Mouse (Mus musculus) liver, embryonic 13.5 days (tissue): ENCODE data around the gene Lgals2. TPM values are rescaled to one million over a fixed set of nuclear protein-coding genes. Genes with fewer than 3 reads are reported as not detected.
A peak's percentile ranks its signal among the peaks of the same experiment; 100 is the strongest.

Source experiments
- ATAC-seq: fragments of 200-750 bp; cut with Nextera tagmentation; 2 replicates; pipeline ENCODE4 v1.8.0; 2017; ENCODE audit warnings: low read depth, mild to moderate bottlenecking, moderate number of reproducible peaks, moderate library complexity
- DNase-seq: peaks from one replicate; pipeline ENCODE4 v3.0.0; 2022
- H3K27ac ChIP-seq: fragments of 300-500 bp; sonication (generic); 2 replicates; pipeline ENCODE4 v1.5.1; 2015; ENCODE audit warnings: moderate library complexity, mild to moderate bottlenecking, inconsistent platforms
- H3K27me3 ChIP-seq: fragments of 300-500 bp; sonication (generic); 2 replicates; pipeline ENCODE4 v1.6.1; 2015; ENCODE audit warnings: mild to moderate bottlenecking, inconsistent platforms
- H3K36me3 ChIP-seq: fragments of 300-500 bp; sonication (generic); 2 replicates; pipeline ENCODE4 v1.6.1; 2015; ENCODE audit warnings: mild to moderate bottlenecking, inconsistent platforms
- H3K4me1 ChIP-seq: fragments of 300-500 bp; sonication (generic); replicated peaks from 2 replicates; pipeline ENCODE4 v1.6.1; 2015; ENCODE audit warnings: inconsistent platforms
- H3K4me2 ChIP-seq: fragments of 300-500 bp; sonication (generic); 2 replicates; pipeline ENCODE4 v1.6.1; 2015; ENCODE audit warnings: inconsistent platforms, mild to moderate bottlenecking, moderate library complexity
- H3K4me3 ChIP-seq: fragments of 300-500 bp; sonication (generic); replicated peaks from 2 replicates; pipeline ENCODE4 v1.5.1; 2015; ENCODE audit warnings: mild to moderate bottlenecking, inconsistent platforms
- H3K9ac ChIP-seq: fragments of 300-500 bp; sonication (generic); 2 replicates; pipeline ENCODE4 v1.6.1; 2015; ENCODE audit warnings: mild to moderate bottlenecking, inconsistent platforms
- H3K9me3 ChIP-seq: fragments of 300-500 bp; sonication (generic); replicated peaks from 2 replicates; pipeline ENCODE4 v1.6.1; 2016; ENCODE audit warnings: inconsistent platforms
- WGBS: fragments of 180-500 bp; shearing (Covaris S2); methylation state at CpG from one replicate; pipeline ENCODE4 v1.1.7; 2015; ENCODE audit not compliant: insufficient replicate concordance; 5-methylcytosine and 5-hydroxymethylcytosine counted together
- polyA plus RNA-seq: library from polyadenylated mRNA; unstranded; fragments of >200 nt; fragmentation: Nextera tagmentation; extraction: Ambion mirVana; gene quantifications from 2 replicates; pipeline ENCODE4 v1.2.1, GENCODE M21; 2015

Lgals2 gene
- polyA plus RNA-seq, 1 experiment from 2014 or later = 10.0 TPM

DNA sequence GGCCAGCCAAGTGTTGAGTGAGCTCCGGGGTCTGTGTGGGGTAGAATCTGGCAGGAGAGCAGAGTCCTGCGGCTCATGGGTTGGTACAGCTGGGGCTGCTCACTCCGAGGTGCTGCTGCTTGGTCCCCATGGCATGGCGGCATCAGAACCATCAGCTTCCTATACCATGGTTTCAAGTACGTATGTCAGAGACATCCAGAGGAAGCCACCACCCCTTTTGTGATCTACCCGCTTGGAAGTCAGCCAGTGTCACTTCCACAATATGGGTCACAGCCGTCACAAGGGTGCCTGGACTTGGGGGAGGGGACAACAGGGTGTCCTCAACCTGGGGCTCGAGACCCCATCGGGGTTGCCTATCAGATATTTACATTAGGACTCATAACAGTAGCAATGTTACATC is 45.2 kb downstream of the Lgals2 start:
- ATAC-seq = no peak
- Histone ChIP-seq H3K9me3 (no peaks in the 10 kb centered on the region), H3K4me2 (no peak overlapping the region), H3K4me3 (no peak overlapping the region), H3K27me3 (peaks cover 16% of the 10 kb centered on the region), H3K36me3 (no peaks in the 10 kb centered on the region), H3K4me1 (peaks cover 2% of the 10 kb centered on the region), H3K9ac (no peak overlapping the region), H3K27ac (no peak overlapping the region)
- 49% methylated on average over 9 of the region's 9 CpGs for WGBS
- no peak for DNase-seq

DNA sequence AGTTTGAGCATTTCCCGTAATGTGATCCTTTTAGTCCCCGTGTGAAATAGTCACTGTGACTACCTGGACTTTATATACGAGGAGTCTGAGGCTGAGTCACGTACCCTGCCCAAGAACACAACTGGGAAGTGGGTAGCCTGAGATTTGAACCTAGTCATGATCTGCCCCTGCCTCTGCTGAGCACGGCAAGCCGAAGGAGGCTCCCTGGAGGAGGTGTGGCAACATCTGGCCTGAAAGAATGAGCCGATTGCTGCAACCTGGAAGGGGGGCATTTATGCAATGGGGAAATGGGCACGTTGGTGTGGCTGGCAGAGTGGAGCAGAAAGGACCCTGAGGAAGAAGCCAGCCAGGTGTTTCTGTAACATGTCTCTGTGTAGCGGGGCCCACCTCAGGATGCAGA is 45.6 kb downstream of the Lgals2 start:
- Histone ChIP-seq H3K27me3 (peaks cover 20% of the 10 kb centered on the region), H3K4me1 (no peaks in the 10 kb centered on the region), H3K36me3 (no peaks in the 10 kb centered on the region), H3K9ac (no peak overlapping the region), H3K27ac (no peak overlapping the region), H3K4me2 (no peak overlapping the region), H3K9me3 (no peaks in the 10 kb centered on the region), H3K4me3 (no peak overlapping the region)
- DNase-seq (no peak), ATAC-seq (no peak)
- 58% methylated on average over 9 of the region's 9 CpGs for WGBS

DNA sequence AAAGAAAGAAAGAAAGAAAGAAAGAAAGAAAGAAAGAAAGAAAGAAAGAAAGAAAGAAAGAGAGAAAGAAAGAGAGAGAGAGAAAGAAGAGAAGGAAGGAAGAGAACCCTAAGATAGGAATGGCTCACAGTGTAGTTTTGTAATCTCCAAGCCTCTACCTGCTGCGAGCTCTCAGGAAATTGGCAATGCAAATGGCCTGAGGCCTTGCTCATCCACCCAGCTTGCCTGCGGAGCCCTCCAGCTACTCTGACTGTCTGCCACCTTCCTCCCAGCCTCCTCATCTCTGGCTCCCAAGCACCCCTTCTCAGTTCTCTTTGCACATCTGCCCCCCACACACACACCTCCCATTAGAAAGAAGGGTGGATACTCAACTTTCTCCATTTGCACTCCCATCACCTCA is 46.3 kb downstream of the Lgals2 start:
- DNase-seq = no peak
- no peak overlapping the region for H3K4me3 ChIP-seq
- H3K36me3 ChIP-seq = no peaks in the 10 kb centered on the region
- H3K27me3 ChIP-seq = peaks cover 27% of the 10 kb centered on the region
- H3K9ac ChIP-seq = no peak overlapping the region
- peaks cover 5% of the 10 kb centered on the region for H3K4me1 ChIP-seq
- no peaks in the 10 kb centered on the region for H3K9me3 ChIP-seq
- WGBS = 62% methylated on average over 2 of the region's 2 CpGs
- no peak overlapping the region for H3K27ac ChIP-seq
- no peak for ATAC-seq
- no peak overlapping the region for H3K4me2 ChIP-seq

DNA sequence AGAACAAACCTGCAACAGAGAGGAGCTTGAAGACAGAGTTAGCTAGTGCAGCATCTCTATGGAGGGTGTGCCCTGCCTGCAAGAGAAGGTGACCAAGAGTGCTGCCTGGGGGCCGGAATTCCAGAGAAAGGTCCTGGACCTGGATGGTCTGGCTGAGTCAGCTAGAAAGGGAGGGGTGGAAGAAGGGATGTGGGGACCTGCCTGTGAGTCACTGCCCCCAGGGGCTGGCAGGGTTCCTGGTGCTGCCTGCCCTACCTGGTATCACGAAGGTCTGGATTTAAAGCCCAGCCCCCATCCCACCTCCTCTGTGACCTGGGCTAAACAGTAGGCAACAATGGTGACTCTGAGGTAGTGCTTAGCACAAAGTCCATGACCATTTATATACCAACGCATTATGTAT is 48.2 kb downstream of the Lgals2 start:
- 72% methylated on average over 3 of the region's 3 CpGs for WGBS

DNA sequence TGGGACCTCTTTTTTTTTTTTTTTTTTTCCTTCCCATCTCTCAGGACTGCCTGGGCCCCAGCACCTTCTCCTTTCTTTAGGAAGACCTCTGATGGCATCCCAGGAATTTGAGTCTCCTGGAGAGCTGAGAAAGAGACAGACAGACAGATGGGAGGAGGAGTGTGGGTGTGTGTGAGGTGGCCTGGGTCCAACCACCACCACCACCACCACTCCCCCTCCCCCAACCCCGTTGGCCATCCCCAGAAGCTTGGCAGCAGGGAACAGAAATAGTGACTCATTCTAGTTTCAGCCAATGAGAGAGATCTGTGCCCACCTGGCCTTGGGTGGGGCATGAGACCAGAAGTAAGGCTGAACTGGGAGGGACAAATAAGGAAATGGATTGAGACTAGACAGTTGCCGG is 48.7 kb downstream of the Lgals2 start:
- DNase-seq (no peak), ATAC-seq (no peak)
- Histone ChIP-seq H3K27ac (no peak overlapping the region), H3K27me3 (peaks cover 51% of the 10 kb centered on the region), H3K9ac (no peak overlapping the region), H3K4me1 (peaks cover 26% of the 10 kb centered on the region), H3K4me2 (no peak overlapping the region), H3K9me3 (no peaks in the 10 kb centered on the region), H3K36me3 (no peaks in the 10 kb centered on the region), H3K4me3 (no peak overlapping the region)
- 41% methylated on average over 2 of the region's 2 CpGs for WGBS

More for the DNA sequence above, 48.2 kb downstream of the Lgals2 start:
- peaks cover 46% of the 10 kb centered on the region for H3K27me3 ChIP-seq
- DNase-seq (no peak), ATAC-seq (no peak)
- peaks cover 23% of the 10 kb centered on the region for H3K4me1 ChIP-seq
- H3K9ac ChIP-seq = no peak overlapping the region
- no peak overlapping the region for H3K27ac ChIP-seq
- H3K36me3 ChIP-seq = no peaks in the 10 kb centered on the region
- no peaks in the 10 kb centered on the region for H3K9me3 ChIP-seq
- no peak overlapping the region for H3K4me3 ChIP-seq
- H3K4me2 ChIP-seq = no peak overlapping the region

DNA sequence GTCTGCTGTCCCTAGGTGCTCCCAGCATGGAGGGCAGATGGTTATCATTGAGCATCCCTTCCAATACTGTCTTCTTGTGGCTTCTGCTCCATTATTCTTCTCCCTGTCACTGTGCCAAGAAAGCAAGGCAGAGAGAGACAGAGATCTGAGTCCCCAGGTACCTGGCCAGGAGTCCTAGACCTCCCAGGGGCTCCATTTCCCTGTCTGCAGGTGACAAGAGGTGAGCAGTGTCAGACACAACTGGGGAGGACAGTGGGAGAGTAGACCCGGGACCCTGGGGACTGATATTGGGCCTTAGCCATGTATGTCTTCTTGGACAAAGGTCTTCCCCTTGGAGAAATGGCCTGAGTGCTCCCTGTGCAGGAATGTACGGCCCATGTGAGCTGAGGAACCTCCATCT is 50.0 kb downstream of the Lgals2 start:
- H3K27me3 ChIP-seq = peaks cover 64% of the 10 kb centered on the region
- WGBS = 45% methylated on average over 2 of the region's 2 CpGs

DNA sequence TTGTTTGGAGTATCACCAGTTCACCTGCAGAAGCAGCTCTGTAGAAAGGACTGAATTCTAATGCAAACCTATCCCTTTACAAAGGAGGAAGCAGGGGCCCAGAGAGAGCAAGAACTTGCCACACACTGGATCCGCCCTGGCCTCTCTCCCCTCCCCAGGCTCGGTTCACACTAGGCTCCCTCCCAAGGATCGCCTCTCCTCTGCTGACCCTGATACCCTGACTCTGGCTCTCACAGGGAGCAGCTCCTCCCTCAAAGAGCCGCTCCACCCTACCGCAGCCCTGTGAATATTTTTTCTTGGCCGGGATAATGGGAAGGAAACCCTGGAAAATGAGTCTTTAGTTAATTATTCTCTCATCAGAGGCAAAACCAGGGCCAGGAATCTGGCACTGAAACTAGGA is 51.0 kb downstream of the Lgals2 start:
- 12% methylated on average over 6 of the region's 6 CpGs for whole genome bisulfite sequencing
- Histone ChIP-seq H3K36me3 (no peaks in the 10 kb centered on the region), H3K4me2 (no peak overlapping the region), H3K4me3 (no peak overlapping the region), H3K27me3 (peaks cover 65% of the 10 kb centered on the region), H3K4me1 (peaks cover 26% of the 10 kb centered on the region), H3K9ac (no peak overlapping the region), H3K27ac (no peak overlapping the region), H3K9me3 (no peaks in the 10 kb centered on the region)
- no peak for DNase-seq
- no peak for ATAC-seq

More for the DNA sequence above, 50.0 kb downstream of the Lgals2 start:
- Histone ChIP-seq H3K9me3 (no peaks in the 10 kb centered on the region), H3K9ac (no peak overlapping the region), H3K4me2 (no peak overlapping the region), H3K4me1 (peaks cover 26% of the 10 kb centered on the region), H3K36me3 (no peaks in the 10 kb centered on the region), H3K27ac (no peak overlapping the region), H3K4me3 (no peak overlapping the region)
- ATAC-seq (no peak), DNase-seq (no peak)

DNA sequence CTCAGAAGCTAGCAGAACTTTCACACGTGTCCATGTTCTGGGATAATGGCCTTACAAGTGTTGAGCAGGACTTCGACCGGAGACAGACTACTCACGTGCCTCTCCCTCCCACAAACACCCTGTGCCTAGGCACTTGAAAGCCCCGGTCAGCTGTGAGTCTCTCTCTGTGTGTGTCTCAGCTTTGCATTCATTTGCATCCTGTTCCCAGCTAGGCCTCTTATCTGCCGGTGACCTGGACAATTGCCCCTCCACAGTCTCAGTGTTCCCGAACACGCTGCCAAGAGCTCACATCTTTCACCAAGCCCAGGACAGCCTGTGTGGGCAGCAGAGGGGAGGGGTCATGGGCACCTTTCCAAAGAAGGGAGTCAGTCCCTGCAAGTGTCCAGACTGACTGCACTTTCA is 51.8 kb downstream of the Lgals2 start:
- no peaks in the 10 kb centered on the region for H3K9me3 ChIP-seq
- H3K4me1 ChIP-seq = peaks cover 26% of the 10 kb centered on the region
- 12% methylated on average over 8 of the region's 8 CpGs for WGBS
- peak overlapping the region; percentile 65; the same call in 1 of the 2 replicates for H3K9ac ChIP-seq
- peaks cover 69% of the 10 kb centered on the region for H3K27me3 ChIP-seq
- DNase-seq (no peak), ATAC-seq (no peak)
- no peaks in the 10 kb centered on the region for H3K36me3 ChIP-seq
- peak overlapping the region; percentile 73; the same call in 1 of the 2 replicates for H3K4me2 ChIP-seq
- H3K4me3 ChIP-seq = peak overlapping the region; percentile 62; the same call in 1 of the 2 replicates
- H3K27ac ChIP-seq = peak overlapping the region; percentile 54; the same call in 1 of the 2 replicates

DNA sequence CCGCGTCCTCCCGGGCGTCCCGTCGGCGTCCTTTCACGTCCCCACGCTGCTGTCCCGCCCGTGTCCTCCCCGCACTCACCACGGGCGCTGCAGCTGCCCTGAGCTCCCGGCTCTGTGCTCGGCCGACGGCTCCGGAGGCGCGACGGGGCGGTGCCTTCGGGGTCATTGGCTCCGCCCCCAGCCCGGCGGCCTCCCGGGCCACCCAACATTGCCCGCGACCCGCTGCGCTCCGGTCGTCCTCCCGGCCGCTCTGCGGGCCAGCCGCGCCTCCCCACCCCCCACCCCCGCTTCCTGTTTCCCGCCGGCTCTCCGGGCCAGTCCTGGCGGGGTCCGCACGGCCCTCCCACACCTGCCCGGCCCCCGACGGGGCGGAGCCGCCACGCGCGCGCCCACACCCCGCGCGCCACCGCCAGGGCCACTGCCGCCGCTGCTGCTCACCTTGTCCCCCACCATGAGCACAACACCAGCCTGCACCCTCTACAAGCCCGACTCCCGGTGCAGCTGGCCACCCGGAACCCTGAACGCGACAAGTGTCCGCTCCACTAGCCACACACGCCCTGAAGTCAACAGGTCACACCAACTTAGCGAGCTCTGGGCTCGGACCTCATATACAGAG is 52.4 kb downstream of the Lgals2 start, which contains the start of gene Card10:
Gene Card10 (minus strand): TSS at position 267 of the 616 bp plus-strand sequence.
- peak within 1 kb of the TSS; percentile 62 for H3K4me3 ChIP-seq
- DNase-seq = no peak
- peaks cover 26% of the 10 kb centered on the region for H3K4me1 ChIP-seq
- whole genome bisulfite sequencing = 2% methylated on average over 67 of the region's 70 CpGs
- ATAC-seq = peak; percentile 57
- peak within 1 kb of the TSS; percentile 65 for H3K9ac ChIP-seq
- H3K4me2 ChIP-seq = peak within 1 kb of the TSS; percentile 73
- no peaks in the 10 kb centered on the region for H3K36me3 ChIP-seq
- peak within 1 kb of the TSS; percentile 54; the same call in 1 of the 2 replicates for H3K27ac ChIP-seq
- H3K9me3 ChIP-seq = no peaks in the 10 kb centered on the region
- peaks cover 69% of the 10 kb centered on the region for H3K27me3 ChIP-seq

DNA sequence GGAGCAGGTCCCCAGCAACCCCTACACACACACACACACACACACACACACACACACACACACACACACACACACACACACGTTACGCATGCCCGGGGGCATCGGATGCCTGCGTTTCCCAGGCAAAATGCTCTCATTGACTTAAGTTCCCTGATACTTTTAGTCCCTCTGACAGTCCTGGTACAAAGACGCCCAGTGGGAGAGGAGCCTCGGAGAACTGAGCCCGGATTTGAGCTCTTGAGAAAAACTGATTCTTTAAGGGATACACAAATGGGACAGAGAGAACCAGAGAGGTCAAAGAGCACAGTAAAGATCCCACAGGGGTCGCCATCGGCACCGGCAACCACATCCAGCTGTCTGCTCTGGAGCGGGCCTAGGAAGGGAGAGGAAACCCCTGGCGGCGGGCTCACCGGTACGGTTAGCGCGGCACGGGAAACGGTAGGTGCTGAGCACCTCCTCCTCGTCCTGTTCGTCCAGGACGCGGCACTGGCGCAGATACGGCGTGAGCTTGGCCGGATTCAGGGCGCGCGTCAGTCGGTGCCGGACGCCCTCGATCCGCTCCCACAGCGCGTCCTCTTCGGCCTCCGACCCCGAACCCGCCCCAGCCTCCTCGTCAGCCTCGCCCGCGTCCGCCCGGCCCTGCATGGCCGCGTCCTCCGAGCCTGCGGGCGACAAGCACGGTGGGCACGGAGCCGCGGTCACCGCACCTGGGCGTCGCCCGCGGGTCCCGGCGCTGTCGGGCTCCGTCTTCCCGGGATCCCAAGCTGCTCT is 53.2 kb downstream of the Lgals2 start:
- peak overlapping the region; percentile 73 for H3K4me2 ChIP-seq
- H3K4me3 ChIP-seq = peak overlapping the region; percentile 62
- 0 out of 2 replicates have a peak overlapping the region, but pooled peaks have one; percentile 18 for H3K27ac ChIP-seq
- H3K9me3 ChIP-seq = no peaks in the 10 kb centered on the region
- no peaks in the 10 kb centered on the region for H3K36me3 ChIP-seq
- H3K27me3 ChIP-seq = peaks cover 68% of the 10 kb centered on the region
- DNase-seq = no peak
- H3K4me1 ChIP-seq = peaks cover 26% of the 10 kb centered on the region
- ATAC-seq = 0 out of 2 replicates have a peak, but pooled peaks have one; percentile 6
- H3K9ac ChIP-seq = peak overlapping the region; percentile 65
- 7% methylated on average over 64 of the region's 67 CpGs for WGBS

DNA sequence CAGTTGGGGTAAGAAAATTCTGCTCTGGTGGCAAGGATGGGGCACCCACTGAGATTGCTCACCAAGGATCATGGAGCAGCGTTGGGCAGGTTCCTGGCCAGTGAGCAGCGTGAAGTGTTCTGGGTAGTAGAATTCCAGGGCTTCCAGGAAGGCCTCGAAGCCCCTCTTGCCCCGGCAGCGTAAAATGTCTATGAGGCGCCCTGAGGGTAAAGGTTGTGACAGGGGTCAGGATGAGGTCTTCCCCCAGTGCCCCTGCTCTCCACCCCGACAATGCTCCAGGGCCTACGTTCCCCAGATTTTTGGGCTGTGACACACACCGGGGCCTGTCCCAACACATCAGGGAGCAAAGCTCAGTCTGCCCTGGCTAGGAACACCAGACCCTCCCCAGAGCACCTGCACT is 53.8 kb downstream of the Lgals2 start:
- DNase-seq (no peak), ATAC-seq (no peak)
- Histone ChIP-seq H3K27me3 (peaks cover 65% of the 10 kb centered on the region), H3K36me3 (no peaks in the 10 kb centered on the region), H3K4me1 (peaks cover 26% of the 10 kb centered on the region), H3K4me3 (peak overlapping the region; percentile 62; the same call in 1 of the 2 replicates), H3K27ac (no peak overlapping the region), H3K9me3 (no peaks in the 10 kb centered on the region), H3K4me2 (peak overlapping the region; percentile 73), H3K9ac (0 out of 2 replicates have a peak overlapping the region, but pooled peaks have one; percentile 65)
- 69% methylated on average over 9 of the region's 9 CpGs for WGBS
